Mouse (Mus musculus) cerebellum, postnatal 36 days (tissue): Measurements from ENCODE around the gene Myo6.
A peak's percentile ranks its signal among the peaks of the same experiment; 100 is the strongest.

ENCODE experiments used
- DNase-seq, 2 experiments: peaks; one replicate each; pipeline ENCODE4 v3.0.0; 2021 to 2022; ENCODE audit warnings: mixed read lengths in 2 of 2

The Myo6 gene

DNA sequence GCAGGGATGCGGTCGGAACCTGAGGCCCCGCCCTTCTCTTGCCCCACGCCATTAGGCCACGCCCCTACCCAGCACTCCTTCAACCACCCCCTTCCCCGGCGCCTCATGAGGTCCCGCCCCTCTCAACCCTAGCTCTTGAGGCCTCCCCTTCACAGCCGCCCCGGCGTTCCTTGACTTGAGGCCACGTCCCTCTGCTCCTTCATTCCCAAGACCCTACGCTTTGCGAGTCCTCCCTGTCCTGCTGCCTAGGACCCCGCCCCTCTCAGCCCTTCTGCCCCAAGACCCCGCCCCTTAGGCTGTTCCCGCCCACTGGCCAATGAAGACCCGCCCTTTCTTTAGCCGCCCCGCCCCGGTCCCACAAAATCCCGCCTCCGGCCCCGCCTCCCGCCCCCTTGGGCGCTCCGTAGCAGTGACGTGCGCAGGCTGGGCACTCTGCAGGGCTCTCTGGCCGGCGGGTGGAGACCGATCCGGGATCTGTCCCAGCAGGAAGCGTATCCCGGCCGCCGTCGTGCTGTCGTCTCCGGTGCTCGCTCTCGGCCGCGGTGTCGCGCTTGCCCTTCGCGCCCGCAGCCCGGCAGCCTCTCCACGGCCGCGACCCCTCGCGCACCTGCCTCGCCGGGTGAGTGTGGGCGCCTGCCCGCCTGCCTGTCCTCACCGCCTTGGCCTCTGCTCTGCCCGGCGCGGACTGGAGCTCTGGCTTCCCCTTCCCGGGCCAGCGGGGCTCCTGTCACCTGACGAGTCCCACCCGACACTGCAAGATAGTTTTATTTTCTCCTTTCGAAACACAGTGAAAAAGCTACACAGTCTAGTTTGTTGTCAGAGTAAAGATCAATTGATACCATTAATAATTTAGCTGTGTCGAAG lies at the start of gene Myo6:
Gene Myo6 (plus strand): TSS at position 421 of the 864 bp plus-strand sequence.
- DNase-seq: peak; percentile 95 to 97

- no peak for DNase-seq
These were observed 18.7 kb upstream of the Myo6 start for GRCm38 (mm10) chr9:80145992-80146587.

- no peak for DNase-seq
These were observed 15.2 kb upstream of the Myo6 start for GRCm38 (mm10) chr9:80149594-80149993.

DNA sequence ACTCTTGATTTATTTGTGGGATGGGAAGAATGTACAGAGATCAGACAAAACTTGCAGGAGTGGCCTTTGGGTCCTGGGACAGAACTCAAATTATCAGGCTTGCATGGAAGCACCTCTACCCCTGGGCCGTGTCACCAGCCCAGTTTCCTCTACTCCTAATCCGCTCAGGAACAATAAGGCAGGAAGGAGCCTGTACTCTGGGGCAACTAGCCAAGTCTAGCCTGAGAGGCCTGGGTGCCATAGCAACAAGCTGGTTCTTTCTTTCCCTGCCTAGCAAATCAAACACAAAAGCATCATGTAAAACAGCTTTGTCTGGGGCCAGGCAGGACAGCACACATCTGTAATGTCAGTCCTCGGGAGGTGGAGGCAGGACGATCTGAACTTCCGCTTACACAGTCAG lies 9.6 kb upstream of the Myo6 start:
- no peak for DNase-seq

GRCm38 (mm10) chr9:80156780-80157179 lies 8.1 kb upstream of the Myo6 start:
- no peak for DNase-seq

DNA sequence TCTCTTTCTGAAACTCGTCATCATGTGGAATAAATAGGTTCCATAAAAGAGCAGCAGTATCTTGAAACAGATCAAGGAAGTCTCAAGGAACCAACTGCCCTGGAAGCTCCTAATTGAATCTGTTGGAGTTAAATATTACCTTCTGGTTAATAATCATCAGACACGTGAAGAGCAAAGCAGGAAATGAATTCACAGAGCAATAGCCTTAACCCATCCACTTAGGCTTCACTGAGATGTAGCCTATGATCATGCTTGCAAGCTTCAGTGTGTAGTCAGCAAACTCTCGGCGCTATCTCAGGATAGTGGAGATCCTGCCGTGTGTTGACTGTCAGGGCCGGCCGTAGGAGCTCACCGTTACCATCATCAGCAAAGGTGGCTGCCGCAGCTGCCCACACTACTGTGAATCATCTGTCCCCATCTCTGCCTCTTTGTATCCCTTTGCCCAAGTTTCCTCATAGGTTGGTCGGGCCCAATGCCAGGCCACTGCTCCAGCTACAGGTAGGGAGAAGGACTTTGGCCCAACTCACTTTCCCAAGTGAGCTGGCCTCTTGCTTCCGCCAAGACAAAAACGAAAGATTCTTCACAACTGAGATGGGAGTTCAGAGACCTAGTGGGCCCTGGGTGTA lies 6.9 kb upstream of the Myo6 start:
- DNase-seq: no peak

DNA sequence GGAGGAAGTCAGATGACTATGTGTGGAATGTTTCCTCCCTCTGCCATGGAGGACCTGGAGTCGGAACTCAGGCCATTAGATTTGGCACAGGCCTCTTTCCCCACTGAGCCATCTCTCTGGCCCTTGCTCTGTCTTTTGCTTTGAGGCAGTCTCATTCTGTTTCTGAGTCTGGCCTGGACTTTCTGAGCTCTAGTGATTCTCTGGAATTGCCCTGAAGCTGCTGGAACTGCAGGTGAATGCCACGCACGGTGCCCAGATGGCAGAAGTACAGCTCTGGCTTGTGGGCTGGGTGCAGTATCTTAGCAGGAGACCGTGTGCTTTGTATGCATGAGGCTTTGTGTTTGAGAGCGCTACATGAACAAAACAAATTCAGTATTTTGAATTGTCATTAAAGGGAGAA lies 5.9 kb upstream of the Myo6 start:
- no peak for DNase-seq

DNA sequence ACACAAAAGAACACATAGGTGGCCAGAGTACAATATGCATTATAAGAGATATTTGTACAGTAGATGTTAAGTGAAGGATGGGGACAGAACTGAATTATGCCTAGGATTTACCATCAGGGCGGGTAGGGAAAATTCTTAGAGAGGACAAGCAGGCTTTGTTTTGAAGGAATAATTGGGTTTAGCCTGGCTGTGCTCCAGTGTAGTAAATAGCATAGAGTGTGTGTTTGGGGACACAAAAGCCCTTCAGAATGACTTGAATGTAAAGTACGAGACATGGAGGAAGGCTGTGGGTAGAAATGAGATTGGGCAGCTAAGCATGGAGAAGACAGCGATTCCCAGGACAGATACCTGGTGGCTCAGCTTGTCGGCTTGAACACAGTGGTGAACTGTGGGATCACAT lies 3.4 kb upstream of the Myo6 start:
- DNase-seq: no peak

GRCm38 (mm10) chr9:80163126-80163723 lies 1.6 kb upstream of the Myo6 start:
- DNase-seq: no peak

GRCm38 (mm10) chr9:80164191-80164590 lies 640 bp upstream of the Myo6 start:
- DNase-seq: no peak

- peak in 1 of 2 experiments; percentile 13 for DNase-seq
These were observed 859 bp downstream of the Myo6 start for GRCm38 (mm10) chr9:80165690-80166089.

DNA sequence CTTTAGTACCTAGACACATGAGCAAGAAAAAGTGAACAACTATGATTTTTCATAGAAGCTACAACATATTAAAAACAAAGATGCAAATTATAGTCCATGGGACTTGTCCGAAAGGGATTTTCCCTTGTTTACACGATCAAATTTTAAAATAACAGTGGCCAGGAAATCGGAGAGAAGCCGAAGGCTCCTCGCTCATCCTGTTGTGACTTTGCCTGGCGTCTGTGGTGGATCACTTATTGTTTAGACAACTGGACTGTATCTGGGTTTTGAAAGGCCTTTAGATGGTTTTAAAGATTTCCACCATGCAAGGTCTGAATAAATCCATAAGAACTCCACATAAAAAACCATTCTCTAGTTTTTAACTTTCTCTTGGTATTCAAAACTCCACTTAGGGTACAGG lies 1.6 kb downstream of the Myo6 start:
- DNase-seq: no peak

DNA sequence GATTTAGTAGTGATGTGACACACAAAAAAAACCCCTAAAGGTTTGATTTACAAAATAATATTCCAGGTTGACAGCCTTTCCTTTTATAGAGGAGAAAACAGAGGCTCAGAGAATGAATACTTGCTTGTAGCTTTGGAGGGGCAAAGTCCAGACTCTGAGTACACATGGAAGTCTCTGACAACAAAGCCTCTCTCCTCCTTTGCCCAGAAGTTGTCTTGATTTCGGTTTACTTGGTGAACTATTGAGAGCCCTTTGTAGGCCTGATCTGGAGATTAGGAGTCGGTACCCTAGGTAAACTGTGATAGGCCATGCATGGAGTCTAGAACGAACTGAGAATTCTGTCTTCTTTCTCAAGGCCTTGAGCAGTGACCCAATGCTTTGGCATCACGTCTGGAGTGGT lies 2.3 kb downstream of the Myo6 start:
- no peak for DNase-seq

DNA sequence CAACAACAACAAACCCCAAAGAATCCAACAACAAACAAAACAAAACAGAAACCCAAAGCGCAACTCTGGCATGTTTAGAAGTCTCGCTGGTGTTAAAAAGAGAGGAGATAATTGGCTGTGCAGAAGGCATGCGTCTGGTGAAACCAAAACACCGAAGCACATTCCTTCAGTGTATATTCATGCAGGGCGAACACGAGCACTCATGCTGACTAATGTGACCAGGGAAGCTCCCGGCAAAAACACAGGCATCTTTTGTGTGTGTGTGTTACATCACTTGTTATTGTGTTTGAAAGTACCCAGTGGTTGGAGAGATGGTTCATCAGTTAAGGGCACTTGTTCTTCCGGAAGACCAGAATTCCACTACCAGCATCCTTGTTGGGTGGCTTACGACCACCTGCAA lies 4.7 kb downstream of the Myo6 start:
- DNase-seq: no peak

DNA sequence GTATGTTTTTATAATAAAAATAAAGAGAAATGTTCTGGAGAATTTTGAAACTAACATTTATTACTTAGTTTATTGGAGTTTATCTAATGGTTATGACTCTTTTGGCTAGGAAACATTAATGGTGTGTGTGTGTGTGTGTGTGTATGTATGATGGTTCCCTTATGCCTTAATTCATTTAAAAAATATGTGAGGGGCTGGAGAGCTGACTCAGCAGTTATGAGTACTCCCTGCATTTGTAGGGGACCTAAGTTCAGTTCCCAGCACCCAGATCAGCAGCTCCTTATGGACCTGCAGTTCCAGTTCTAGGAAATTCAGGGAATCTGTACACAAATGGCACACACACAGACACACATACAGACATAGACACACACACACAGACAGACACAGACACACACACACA lies 6.4 kb downstream of the Myo6 start:
- DNase-seq: no peak

DNA sequence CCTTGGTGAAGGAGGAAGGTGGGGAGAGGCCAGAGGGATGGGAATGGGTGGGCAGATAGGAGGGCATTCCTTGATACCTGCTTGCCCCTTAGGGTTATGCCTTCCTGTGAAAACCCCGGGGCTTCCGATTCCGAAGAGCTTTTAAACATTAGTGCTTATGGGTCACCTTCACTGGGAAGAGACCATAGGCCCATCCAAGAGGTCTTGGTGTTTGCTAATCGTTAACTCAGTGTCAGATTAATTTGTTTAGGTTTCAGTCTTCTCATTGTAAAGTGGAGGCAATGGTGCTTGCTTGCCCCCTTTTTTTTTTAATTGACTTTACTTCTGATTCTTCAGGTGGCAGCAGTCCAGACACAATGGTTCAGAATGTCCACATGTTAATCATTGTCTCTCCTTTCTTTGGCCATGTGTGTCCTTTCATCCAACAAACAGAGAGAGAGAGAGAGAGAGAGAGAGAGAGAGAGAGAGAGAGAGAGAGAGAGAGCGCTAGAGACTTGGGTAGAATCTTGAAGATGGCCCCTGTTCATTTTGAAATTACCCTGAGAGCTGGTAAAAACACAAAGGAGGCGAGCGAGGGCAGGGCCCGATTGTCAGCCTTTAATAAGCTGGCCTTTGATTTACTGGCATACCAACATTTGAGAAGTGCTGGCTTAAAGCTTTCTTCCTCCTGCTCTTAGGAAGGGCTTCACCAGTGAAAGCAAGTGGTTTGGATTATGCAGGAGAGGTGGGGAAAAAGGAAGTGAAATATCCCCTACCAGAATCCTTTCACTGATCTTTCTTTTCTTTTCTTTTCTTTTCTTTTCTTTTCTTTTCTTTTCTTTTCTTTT lies 7.8 kb downstream of the Myo6 start:
- no peak for DNase-seq

GRCm38 (mm10) chr9:80173629-80174028 lies 8.8 kb downstream of the Myo6 start:
- DNase-seq: peak; percentile 38 to 41

GRCm38 (mm10) chr9:80176696-80177478 lies 12.1 kb downstream of the Myo6 start:
- no peak for DNase-seq

DNA sequence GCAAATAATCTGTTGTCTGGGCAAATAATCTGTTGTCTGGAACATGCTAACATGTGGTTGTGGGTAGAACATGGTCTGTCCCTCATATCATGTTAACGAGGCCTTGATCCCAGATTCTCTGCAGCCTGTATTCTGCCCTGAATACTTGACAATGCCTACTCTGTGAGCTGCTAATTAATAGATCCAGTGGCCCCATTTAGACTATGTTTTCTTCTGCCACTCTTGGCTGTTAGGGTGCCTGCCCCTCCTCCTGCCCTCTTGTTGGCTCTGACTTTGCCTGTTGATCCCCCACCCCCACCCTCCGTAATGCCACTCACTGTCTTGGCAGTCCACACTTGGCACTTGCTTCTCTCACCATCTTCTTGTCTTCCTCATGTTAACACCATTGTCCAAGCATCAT lies 13.8 kb downstream of the Myo6 start:
- DNase-seq: no peak

GRCm38 (mm10) chr9:80179688-80180087 lies 14.9 kb downstream of the Myo6 start:
- DNase-seq: no peak

- DNase-seq: no peak
These were observed 15.9 kb downstream of the Myo6 start for GRCm38 (mm10) chr9:80180771-80181170.

DNA sequence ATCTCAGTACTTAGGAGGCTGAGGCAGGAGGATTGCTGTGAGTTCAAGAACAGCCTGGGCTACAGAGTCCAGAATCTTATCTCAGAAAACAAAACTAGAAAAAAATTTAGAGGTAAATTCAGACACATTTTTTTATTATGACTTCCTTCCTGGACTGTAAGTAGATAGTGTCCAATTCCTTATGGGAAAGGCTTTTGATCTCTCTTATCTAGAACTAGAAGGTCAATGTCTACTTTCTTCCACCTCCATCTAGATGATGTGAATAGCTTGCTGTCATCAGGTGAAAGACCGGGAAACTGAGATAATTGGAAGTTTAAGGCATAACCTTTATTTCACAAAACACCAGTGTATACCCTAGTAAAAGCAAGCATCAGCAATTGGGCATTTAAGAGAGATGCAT lies 16.9 kb downstream of the Myo6 start:
- DNase-seq: no peak
